Mouse (Mus musculus) neural tube, embryonic 11.5 days (tissue): ENCODE measurements at regions not wholly inside any gene's neighbourhood (a gene's known extent, or its start where the extent isn't known, plus 50 kb on each side); places are given as distances from the start of the nearest gene placed in this dataset.
"Not testable (repeated sequence)": the region's sequence is repeated elsewhere in the genome, so short reads cannot be mapped to it uniquely, and the experiment has no call there.

Experiments
- ATAC-seq: fragments of 200-750 bp; cut with Nextera tagmentation; 2 replicates; pipeline ENCODE4 v1.8.0; 2017; ENCODE audit warnings: moderate number of reproducible peaks, mild to moderate bottlenecking, moderate TSS enrichment, moderate library complexity; ENCODE audit not compliant: insufficient read depth, low FRiP score, low TSS enrichment
- DNase-seq: peaks from one replicate; pipeline ENCODE4 v3.0.0-alpha.2; 2015; ENCODE audit warnings: low spot score
- H3K27ac ChIP-seq: fragments of 300-500 bp; sonication (generic); 2 replicates; pipeline ENCODE4 v1.5.1; 2014; ENCODE audit warnings: low read depth, mild to moderate bottlenecking, low read length
- H3K27me3 ChIP-seq: fragments of 300-500 bp; sonication (generic); 2 replicates; pipeline ENCODE4 v1.6.1; 2014; ENCODE audit warnings: mild to moderate bottlenecking, low read length, mixed read lengths; ENCODE audit not compliant: control insufficient read depth, insufficient read depth
- H3K36me3 ChIP-seq: fragments of 300-500 bp; sonication (generic); 2 replicates; pipeline ENCODE4 v1.6.1; 2014; ENCODE audit warnings: mild to moderate bottlenecking, low read length, moderate library complexity, mixed read lengths; ENCODE audit not compliant: control insufficient read depth, insufficient read depth
- H3K4me1 ChIP-seq: fragments of 300-500 bp; sonication (generic); 2 replicates; pipeline ENCODE4 v1.6.1; 2014; ENCODE audit warnings: low read length, mixed read lengths; ENCODE audit not compliant: control insufficient read depth, insufficient read depth
- H3K4me2 ChIP-seq: fragments of 300-500 bp; sonication (generic); 2 replicates; pipeline ENCODE4 v1.6.1; 2014; ENCODE audit warnings: low read depth, mild to moderate bottlenecking, moderate library complexity
- H3K4me3 ChIP-seq: fragments of 300-500 bp; sonication (generic); 2 replicates; pipeline ENCODE4 v1.5.1; 2014; ENCODE audit warnings: low read depth, low read length
- H3K9ac ChIP-seq: fragments of 300-500 bp; sonication (generic); 2 replicates; pipeline ENCODE4 v1.6.1; 2014; ENCODE audit warnings: mild to moderate bottlenecking, low read length
- H3K9me3 ChIP-seq: fragments of 300-500 bp; sonication (generic); 2 replicates; pipeline ENCODE4 v1.6.1; 2016; ENCODE audit warnings: low read length; ENCODE audit not compliant: control insufficient read depth
- WGBS: fragments of 180-500 bp; shearing (Covaris S2); extraction: QIAGEN DNeasy Blood & Tissue Kit; methylation state at CpG from one replicate; pipeline ENCODE4 v1.1.7; 2014; 5-methylcytosine and 5-hydroxymethylcytosine counted together

- not testable (repeated sequence) for H3K36me3 ChIP-seq, H3K4me3 ChIP-seq, H3K4me1 ChIP-seq, ATAC-seq, H3K9ac ChIP-seq, H3K4me2 ChIP-seq, H3K27ac ChIP-seq, H3K27me3 ChIP-seq, H3K9me3 ChIP-seq
- DNase-seq = peak; percentile 40
- 70% methylated on average over 2 of the region's 2 CpGs for WGBS
These were observed 171.0 kb upstream of the Cdh7 start for GRCm38 (mm10) chr1:109811191-109811590.

- Histone ChIP-seq H3K9me3 (no peaks in the 10 kb centered on the region), H3K9ac (no peak overlapping the region), H3K4me2 (no peak overlapping the region), H3K27me3 (no peaks in the 10 kb centered on the region), H3K4me3 (no peak overlapping the region), H3K36me3 (no peaks in the 10 kb centered on the region), H3K4me1 (no peaks in the 10 kb centered on the region), H3K27ac (no peak overlapping the region)
- ATAC-seq = no peak
- no peak for DNase-seq
These were observed 131.6 kb upstream of the Cdh7 start for GRCm38 (mm10) chr1:109850591-109850990.

- no peak overlapping the region for H3K27ac ChIP-seq
- WGBS = 69% methylated on average over 1 of the region's 1 CpGs
- no peaks in the 10 kb centered on the region for H3K9me3 ChIP-seq
- H3K4me3 ChIP-seq = no peak overlapping the region
- ATAC-seq (no peak), DNase-seq (no peak)
- H3K9ac ChIP-seq = no peak overlapping the region
- H3K36me3 ChIP-seq = no peaks in the 10 kb centered on the region
- H3K27me3 ChIP-seq = no peaks in the 10 kb centered on the region
- no peaks in the 10 kb centered on the region for H3K4me1 ChIP-seq
- no peak overlapping the region for H3K4me2 ChIP-seq
These were observed 83.6 kb upstream of the Cdh7 start for GRCm38 (mm10) chr1:109898652-109899051.

- Histone ChIP-seq H3K4me2 (no peak overlapping the region), H3K36me3 (no peaks in the 10 kb centered on the region), H3K4me3 (no peak overlapping the region), H3K9me3 (no peaks in the 10 kb centered on the region), H3K27ac (no peak overlapping the region), H3K9ac (no peak overlapping the region), H3K4me1 (no peaks in the 10 kb centered on the region), H3K27me3 (no peaks in the 10 kb centered on the region)
- DNase-seq (no peak), ATAC-seq (no peak)
- 78% methylated on average over 2 of the region's 2 CpGs for WGBS
These were observed 52.6 kb upstream of the Cdh7 start for GRCm38 (mm10) chr1:109929483-109930255.
